Mouse (Mus musculus) liver, embryonic 14.5 days (tissue): ENCODE data around the gene Exoc3l. TPM values are rescaled to one million over a fixed set of nuclear protein-coding genes. Genes with fewer than 3 reads are reported as not detected.

ENCODE experiments used
- ATAC-seq: fragments of 200-750 bp; cut with Nextera tagmentation; 2 replicates; pipeline ENCODE4 v1.8.0; 2017; ENCODE audit warnings: moderate number of reproducible peaks, mild to moderate bottlenecking, moderate library complexity; ENCODE audit not compliant: insufficient read depth
- DNase-seq, 3 experiments: peaks; one replicate each; pipeline ENCODE4 v3.0.0-alpha.2; 2012 to 2013; ENCODE audit warnings: low read depth in 3 of 3, low spot score in 3 of 3
- H3K27ac ChIP-seq: fragments of 300-500 bp; sonication (generic); 2 replicates; pipeline ENCODE4 v1.5.1; 2014; ENCODE audit warnings: moderate library complexity, mild to moderate bottlenecking, control low read depth, inconsistent platforms
- H3K27me3 ChIP-seq: fragments of 300-500 bp; sonication (generic); 2 replicates; pipeline ENCODE4 v1.6.1; 2014; ENCODE audit warnings: mild to moderate bottlenecking, low read length, moderate library complexity; ENCODE audit not compliant: control insufficient read depth, insufficient read depth
- H3K36me3 ChIP-seq: fragments of 300-500 bp; sonication (generic); replicated peaks from 2 replicates; pipeline ENCODE4 v1.6.1; 2014; ENCODE audit warnings: low read depth; ENCODE audit not compliant: control insufficient read depth, insufficient read depth
- H3K4me1 ChIP-seq, 2 experiments: fragments of 200-500 bp in 1 of 2; fragments of 300-500 bp in 1 of 2; sonication (generic) in 1 of 2; replicated peaks; 2 replicates each; pipeline ENCODE4 v1.6.1; 2012 to 2014; ENCODE audit warnings: antibody characterized with exemption in 1 of 2, inconsistent platforms in 1 of 2, low read length in 1 of 2; ENCODE audit not compliant: control insufficient read depth in 2 of 2, insufficient read depth in 2 of 2
- H3K4me2 ChIP-seq: fragments of 300-500 bp; sonication (generic); 2 replicates; pipeline ENCODE4 v1.6.1; 2014; ENCODE audit warnings: low read depth, mild to moderate bottlenecking, control low read depth, moderate library complexity
- H3K4me3 ChIP-seq, 2 experiments: fragments of 200-500 bp in 1 of 2; fragments of 300-500 bp in 1 of 2; sonication (generic) in 1 of 2; 2 replicates each; pipeline ENCODE4 v1.5.1; 2012 to 2014; ENCODE audit warnings: low read depth in 2 of 2, low read length in 2 of 2, mild to moderate bottlenecking in 2 of 2, control low read depth in 1 of 2, inconsistent platforms in 1 of 2, moderate library complexity in 1 of 2; ENCODE audit not compliant: insufficient read depth in 1 of 2
- H3K9ac ChIP-seq: fragments of 300-500 bp; sonication (generic); replicated peaks from 2 replicates; pipeline ENCODE4 v1.6.1; 2014; ENCODE audit warnings: mild to moderate bottlenecking, control low read depth, moderate library complexity
- H3K9me3 ChIP-seq: fragments of 300-500 bp; sonication (generic); 2 replicates; pipeline ENCODE4 v1.6.1; 2016; ENCODE audit warnings: low read length, mixed read lengths; ENCODE audit not compliant: control insufficient read depth
- CTCF ChIP-seq: IDR thresholded peaks from 2 replicates; pipeline ENCODE4 v1.5.1; 2016; ENCODE audit warnings: antibody characterized with exemption, low read depth, control low read depth
- EP300 ChIP-seq: IDR thresholded peaks from 2 replicates; pipeline ENCODE4 v1.6.1; 2016; ENCODE audit warnings: antibody characterized with exemption, low read depth
- WGBS: fragments of 180-500 bp; shearing (Covaris S2); extraction: QIAGEN DNeasy Blood & Tissue Kit; methylation state at CpG from one replicate; pipeline ENCODE4 v1.1.7; 2014; ENCODE audit not compliant: insufficient replicate concordance; 5-methylcytosine and 5-hydroxymethylcytosine counted together
- polyA plus RNA-seq, 2 experiments: library from polyadenylated mRNA; depleted of rRNA in 1 of 2; stranded (reverse) in 1 of 2; unstranded in 1 of 2; fragments of >200 nt; fragmentation: Nextera tagmentation in 1 of 2; extraction: Ambion mirVana in 1 of 2; gene quantifications; 2 replicates each; pipeline versions ENCODE4 v1.2.1 to v1.2.3; 2012 to 2014

Exoc3l gene
- polyA plus RNA-seq, 2 experiments = 4.5 to 6.5 TPM

- no peaks in the 10 kb centered on the region for H3K9me3 ChIP-seq
- no peaks in the 10 kb centered on the region for H3K36me3 ChIP-seq
- 8% methylated on average over 10 of the region's 10 CpGs for WGBS
- H3K4me3 ChIP-seq = peak within 1 kb of the TSS in 1 of 2 experiments; percentile 0; a peak in 1 of 4 replicates
- H3K27ac ChIP-seq = no peak within 1 kb of the TSS
- H3K27me3 ChIP-seq = peaks cover 82% of the 10 kb centered on the region
- DNase-seq = no peak
- peaks cover 4 to 6% of the 10 kb centered on the region in 2 experiments; a peak in 3 of 4 replicates for H3K4me1 ChIP-seq
- no peak within 1 kb of the TSS for H3K9ac ChIP-seq
- no peak for ATAC-seq
- peak within 1 kb of the TSS; percentile 30 for H3K4me2 ChIP-seq
- TF ChIP-seq CTCF (no peak), EP300 (no peak)
Observed at GRCm38 (mm10) chr8:105275840-105276239, 20.1 kb downstream of the Exoc3l start, which contains the start of gene Nol3. Gene Nol3 (plus strand): TSS chr8:105276140.

- TF ChIP-seq EP300 (no peak), CTCF (no peak)
- H3K4me2 ChIP-seq = no peak overlapping the region
Observed at GRCm38 (mm10) chr8:105275387-105275786, 20.5 kb downstream of the Exoc3l start.

DNA sequence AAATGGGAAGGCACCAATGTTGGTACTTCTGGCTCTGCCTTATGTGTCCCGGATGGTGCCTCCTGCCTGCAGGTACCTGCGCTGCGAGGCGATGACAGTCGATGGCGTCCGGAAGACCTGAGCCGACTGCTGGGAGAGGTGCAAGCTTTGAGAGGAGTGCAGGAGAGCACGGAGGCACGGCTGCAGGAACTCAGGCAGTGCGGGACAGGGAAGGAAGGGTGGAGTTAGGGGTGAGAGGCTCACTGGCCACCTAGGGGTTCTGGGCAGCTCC, 25.1 kb downstream of the Exoc3l start:
- H3K9ac ChIP-seq = no peak overlapping the region
- H3K4me2 ChIP-seq = no peak overlapping the region
- H3K36me3 ChIP-seq = no peaks in the 10 kb centered on the region
- 0 out of 2 replicates have a peak, but pooled peaks have one; percentile 2 for TF ChIP-seq CTCF
- no peak for TF ChIP-seq EP300
- no peak overlapping the region for H3K27ac ChIP-seq
- peaks cover 0 to 1% of the 10 kb centered on the region in 2 experiments; a peak in 3 of 4 replicates for H3K4me1 ChIP-seq
- no peaks in the 10 kb centered on the region for H3K9me3 ChIP-seq
- no peak overlapping the region for H3K4me3 ChIP-seq
- DNase-seq (no peak), ATAC-seq (no peak)
- 6% methylated on average over 11 of the region's 11 CpGs for WGBS
- peaks cover 91% of the 10 kb centered on the region for H3K27me3 ChIP-seq

More at GRCm38 (mm10) chr8:105275387-105275786, 20.5 kb downstream of the Exoc3l start:
- Histone ChIP-seq H3K27me3 (peaks cover 85% of the 10 kb centered on the region), H3K9ac (no peak overlapping the region), H3K4me1 (peaks cover 4 to 6% of the 10 kb centered on the region in 2 experiments; a peak in 3 of 4 replicates), H3K27ac (no peak overlapping the region), H3K9me3 (no peaks in the 10 kb centered on the region), H3K4me3 (no peak overlapping the region), H3K36me3 (no peaks in the 10 kb centered on the region)
- 11% methylated on average over 11 of the region's 11 CpGs for WGBS
- ATAC-seq (no peak), DNase-seq (no peak)

DNA sequence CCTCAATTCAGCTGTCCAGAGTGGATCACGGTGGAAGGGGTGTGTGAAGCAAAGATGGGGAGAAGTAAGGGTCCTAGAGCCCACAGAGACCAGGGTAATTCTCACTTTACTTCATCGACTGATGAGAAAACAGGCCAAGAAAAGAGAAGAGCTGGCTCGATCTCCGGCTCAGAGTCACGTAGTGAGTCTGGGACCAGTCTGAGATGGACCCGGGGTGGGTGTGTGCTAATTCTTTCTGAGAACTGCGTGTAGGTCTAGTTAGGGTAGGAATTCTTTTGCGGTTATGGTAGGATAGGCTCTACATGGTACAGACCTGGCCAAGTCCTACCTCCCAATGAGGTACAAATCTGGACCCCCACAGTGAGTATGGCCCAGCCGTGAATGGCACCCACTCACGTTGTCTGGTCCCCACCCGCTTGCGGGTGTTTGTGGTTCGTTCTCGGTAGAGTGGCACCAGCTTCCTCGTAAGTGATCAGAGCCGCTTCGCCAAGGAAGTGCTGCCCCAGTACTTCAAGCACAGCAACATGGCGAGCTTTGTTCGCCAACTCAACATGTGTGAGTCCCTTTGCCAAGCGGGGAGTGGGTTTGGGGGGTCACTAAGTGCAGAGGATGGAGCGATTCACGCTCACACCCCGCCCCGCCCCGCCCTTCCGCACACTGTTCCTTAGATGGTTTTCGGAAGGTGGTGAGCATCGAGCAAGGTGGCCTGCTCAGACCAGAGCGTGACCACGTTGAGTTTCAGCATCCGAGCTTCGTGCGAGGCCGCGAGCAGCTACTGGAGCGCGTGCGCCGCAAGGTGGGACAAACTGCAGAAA, 25.6 kb downstream of the Exoc3l start:
- 3% methylated on average over 39 of the region's 39 CpGs for WGBS
- Histone ChIP-seq H3K4me1 (no peaks in the 10 kb centered on the region; a peak in 1 of 4 replicates), H3K4me3 (no peak overlapping the region; a peak in 1 of 4 replicates), H3K4me2 (peak overlapping the region; percentile 25), H3K27me3 (peaks cover 88% of the 10 kb centered on the region), H3K9ac (no peak overlapping the region), H3K27ac (no peak overlapping the region), H3K9me3 (no peaks in the 10 kb centered on the region), H3K36me3 (no peaks in the 10 kb centered on the region)
- no peak for ATAC-seq
- no peak for DNase-seq
- TF ChIP-seq EP300 (no peak), CTCF (no peak)

GRCm38 (mm10) chr8:105269461-105269947, 26.4 kb downstream of the Exoc3l start, which contains the start of gene Hsf4:
Gene Hsf4 (plus strand): TSS chr8:105269801.
- peak within 1 kb of the TSS in 1 of 2 experiments; percentile 39; a peak in 3 of 4 replicates for H3K4me3 ChIP-seq
- ATAC-seq = no peak
- H3K27ac ChIP-seq = no peak within 1 kb of the TSS
- H3K36me3 ChIP-seq = no peaks in the 10 kb centered on the region
- H3K9ac ChIP-seq = no peak within 1 kb of the TSS
- DNase-seq = no peak
- H3K27me3 ChIP-seq = peaks cover 82% of the 10 kb centered on the region
- no peak for TF ChIP-seq CTCF
- no peak for TF ChIP-seq EP300
- H3K4me2 ChIP-seq = peak within 1 kb of the TSS; percentile 25
- 1% methylated on average over 42 of the region's 42 CpGs for WGBS
- H3K4me1 ChIP-seq = peaks cover 6 to 7% of the 10 kb centered on the region in 2 experiments
- H3K9me3 ChIP-seq = no peaks in the 10 kb centered on the region
